26 mouse cellular contexts compared by ENCODE assay signal in the genomic region with DNA sequence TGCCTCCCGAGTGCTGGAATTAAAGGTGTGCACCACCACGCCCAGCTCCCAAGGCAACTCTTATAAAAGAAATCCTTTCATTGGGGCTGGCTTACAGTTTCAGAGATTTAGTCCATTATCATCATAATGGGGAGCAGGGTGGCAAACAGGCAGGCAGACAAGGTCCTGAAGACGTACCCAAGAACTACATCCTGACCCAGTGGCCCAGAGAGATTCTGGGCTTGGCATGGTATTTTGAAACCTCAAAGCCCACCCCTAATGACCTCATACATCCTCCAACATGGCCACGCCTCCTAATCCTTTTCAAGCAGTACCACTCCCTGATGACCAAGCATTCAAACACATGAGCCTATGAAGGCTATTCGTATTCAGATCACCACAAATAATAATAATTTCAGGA.
"Had no signal": no experiment of that assay in that cellular context is flagged by ENCODE, and none has a peak within 500 bp of the region (broad histone marks: within the 10 kb centered on the region; RNA-seq: fewer than 3 reads in every experiment).

No protein-coding gene starts in this region.

- H3K4me1 ChIP-seq: liver, embryonic 13.5 days; liver, embryonic 15.5 days had no signal

- H3K4me3 ChIP-seq: gastrocnemius, adult 2 months; heart, embryonic 13.5 days; heart, embryonic 15.5 days; hindbrain, embryonic 13.5 days; hindbrain, embryonic 15.5 days; kidney, embryonic 15.5 days; left cerebral cortex, adult 2 months; limb, embryonic 10.5 days; limb, embryonic 12.5 days; liver, embryonic 13.5 days; liver, embryonic 15.5 days had no signal

- H3K36me3 ChIP-seq: heart, embryonic 13.5 days; heart, embryonic 15.5 days; hindbrain, embryonic 13.5 days; hindbrain, embryonic 15.5 days; kidney, embryonic 15.5 days; limb, embryonic 10.5 days; limb, embryonic 12.5 days; liver, embryonic 13.5 days; liver, embryonic 15.5 days had no signal

- DNase-seq: gastrocnemius, adult 2 months; gastrocnemius, postnatal 10 days; gastrocnemius, postnatal 25 days; heart, adult 18-20 months; heart, postnatal 14 days; heart, postnatal 36 days; kidney, adult 11 months; kidney, adult 2 months; kidney, adult 9 months; kidney, postnatal 14 days; kidney, postnatal 36 days; layer of hippocampus, adult 9-11 months; liver; liver, embryonic 13.5 days; liver, postnatal 0 days had no signal

- H3K9ac ChIP-seq: heart, embryonic 13.5 days; heart, embryonic 15.5 days; hindbrain, embryonic 13.5 days; hindbrain, embryonic 15.5 days; kidney, embryonic 15.5 days; limb, embryonic 12.5 days; liver, embryonic 13.5 days; liver, embryonic 15.5 days; liver, postnatal 0 days had no signal

- H3K27ac ChIP-seq: gastrocnemius, adult 2 months; heart, embryonic 13.5 days; heart, embryonic 15.5 days; hindbrain, embryonic 13.5 days; hindbrain, embryonic 15.5 days; hindbrain, postnatal 0 days; kidney, embryonic 15.5 days; kidney, postnatal 0 days; left cerebral cortex, adult 2 months; limb, embryonic 10.5 days; limb, embryonic 12.5 days; liver, embryonic 13.5 days; liver, embryonic 15.5 days had no signal

- H3K9me3 ChIP-seq: heart, embryonic 15.5 days; hindbrain, embryonic 15.5 days; limb, embryonic 10.5 days had no signal

- H3K27me3 ChIP-seq: hindbrain, embryonic 15.5 days had no signal
